Mouse (Mus musculus) bone marrow, adult 2 months (tissue): ENCODE data around the gene Bhlhe41.

Source experiments
- CTCF ChIP-seq: fragments of 200-500 bp; IDR thresholded peaks from 2 replicates; pipeline ENCODE4 v1.5.1; 2011; ENCODE audit warnings: low read length, control low read depth; ENCODE audit not compliant: control insufficient read depth, insufficient read depth
- POLR2A ChIP-seq: fragments of 200-500 bp; IDR thresholded peaks from 2 replicates; pipeline ENCODE4 v1.6.1; 2011; ENCODE audit warnings: low read depth, mild to moderate bottlenecking, control low read depth, low read length, borderline replicate concordance; ENCODE audit not compliant: control insufficient read depth

DNA sequence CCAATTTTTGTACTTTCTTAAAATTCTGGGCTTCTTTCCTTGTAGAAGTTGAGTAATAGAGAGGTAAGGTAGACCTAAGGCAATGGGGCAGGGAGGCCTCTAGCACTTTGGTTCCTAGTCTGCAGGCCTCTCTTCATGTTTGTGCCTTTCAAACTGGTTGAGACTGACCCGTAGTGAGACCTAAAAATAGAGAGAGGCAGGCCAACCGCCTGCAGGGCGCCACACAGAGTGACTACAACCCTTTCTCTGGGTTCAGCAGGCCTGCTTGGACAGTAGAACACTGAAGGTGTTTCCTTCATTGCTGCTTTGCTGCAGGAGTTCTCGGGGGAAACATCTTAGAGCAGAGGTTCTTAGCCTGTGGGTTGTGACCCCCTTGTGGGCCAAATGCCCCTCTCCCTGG, 5.6 kb upstream of the Bhlhe41 start:
- no peak for TF ChIP-seq POLR2A
- TF ChIP-seq CTCF, result no peak
